ENCODE assay signal across 8 mouse cellular contexts in genomic region chr3:98339097-98339705, GRCm38 (mm10). TPM values are rescaled to one million over a fixed set of nuclear protein-coding genes. Genes with fewer than 3 reads are reported as not detected.
DNase-seq lines count a peak whose midpoint lies in the region; ATAC-seq and TF ChIP-seq lines count a peak whose summit lies in the region.

No protein-coding gene starts in this region.

- no peaks in the 10 kb centered on the region; the same call in none of the 2 replicates for H3K36me3 ChIP-seq in embryonic facial prominence, embryonic 12.5 days
- H3K36me3 ChIP-seq in heart, embryonic 13.5 days = 0 out of 2 replicates have a peak, but pooled peaks cover 3% of the 10 kb centered on the region
- H3K36me3 ChIP-seq in kidney, postnatal 0 days (ENCODE audit: insufficient read depth, low read length) = peaks cover under 1% of the 10 kb centered on the region; the same call in 1 of the 2 replicates
- H3K36me3 ChIP-seq in liver, embryonic 16.5 days (ENCODE audit: control insufficient read depth, insufficient read depth) = no peaks in the 10 kb centered on the region
- H3K36me3 ChIP-seq in neural tube, embryonic 11.5 days (ENCODE audit: control insufficient read depth, insufficient read depth, low read length) = no peaks in the 10 kb centered on the region

- DNase-seq in CD4-positive helper T cell, adult 2 months (ENCODE audit: low read depth, low spot score) = peak; percentile 65
- DNase-seq in adrenal gland, adult 2 months = peak; percentile 72
- peak; percentile 48 for DNase-seq in kidney, postnatal 0 days (ENCODE audit: low spot score)
- DNase-seq in neural tube, embryonic 11.5 days (ENCODE audit: low spot score) = peak; percentile 53
- peak; percentile 35 to 51 for DNase-seq in thymus, postnatal 10 days (ENCODE audit: low spot score in 2 of 2)

- H3K4me1 ChIP-seq in embryonic facial prominence, embryonic 12.5 days = peaks cover 36% of the 10 kb centered on the region
- H3K4me1 ChIP-seq in heart, embryonic 13.5 days = peaks cover 33% of the 10 kb centered on the region
- peaks cover 20% of the 10 kb centered on the region; the same call in 1 of the 2 replicates for H3K4me1 ChIP-seq in kidney, postnatal 0 days (replicated peaks; ENCODE audit: insufficient read depth, low read length)
- H3K4me1 ChIP-seq in liver, embryonic 16.5 days (ENCODE audit: control insufficient read depth, low read depth, low read length) = peaks cover 27% of the 10 kb centered on the region
- H3K4me1 ChIP-seq in neural tube, embryonic 11.5 days (ENCODE audit: control insufficient read depth, insufficient read depth, low read length) = peaks cover 24% of the 10 kb centered on the region

- no peaks in the 10 kb centered on the region for H3K27me3 ChIP-seq in embryonic facial prominence, embryonic 12.5 days
- H3K27me3 ChIP-seq in heart, embryonic 13.5 days (replicated peaks) = no peaks in the 10 kb centered on the region
- H3K27me3 ChIP-seq in kidney, postnatal 0 days (ENCODE audit: insufficient read depth, low read length) = no peaks in the 10 kb centered on the region
- no peaks in the 10 kb centered on the region for H3K27me3 ChIP-seq in liver, embryonic 16.5 days (ENCODE audit: control insufficient read depth, insufficient read depth, low read depth, low read length)
- no peaks in the 10 kb centered on the region for H3K27me3 ChIP-seq in neural tube, embryonic 11.5 days (ENCODE audit: control insufficient read depth, insufficient read depth, low read length)

- H3K4me3 ChIP-seq in embryonic facial prominence, embryonic 12.5 days = peak overlapping the region; percentile 78
- H3K4me3 ChIP-seq in heart, embryonic 13.5 days = peak overlapping the region; percentile 74
- peak overlapping the region; percentile 56 for H3K4me3 ChIP-seq in kidney, postnatal 0 days (replicated peaks; ENCODE audit: low read depth, low read length)
- peak overlapping the region; percentile 69 for H3K4me3 ChIP-seq in liver, embryonic 16.5 days (ENCODE audit: low read depth, low read length)
- peak overlapping the region; percentile 76 for H3K4me3 ChIP-seq in neural tube, embryonic 11.5 days (ENCODE audit: low read depth, low read length)

- WGBS in embryonic facial prominence, embryonic 12.5 days = under 1% methylated on average over 46 of the region's 46 CpGs
- under 1% methylated on average over 42 of the region's 46 CpGs for WGBS in heart, embryonic 13.5 days
- under 1% methylated on average over 44 of the region's 46 CpGs for WGBS in kidney, postnatal 0 days
- under 1% methylated on average over 46 of the region's 46 CpGs for WGBS in liver, embryonic 16.5 days (ENCODE audit: insufficient replicate concordance)
- under 1% methylated on average over 46 of the region's 46 CpGs for WGBS in neural tube, embryonic 11.5 days

- no peaks in the 10 kb centered on the region for H3K9me3 ChIP-seq in embryonic facial prominence, embryonic 12.5 days
- no peaks in the 10 kb centered on the region for H3K9me3 ChIP-seq in heart, embryonic 13.5 days
- no peaks in the 10 kb centered on the region for H3K9me3 ChIP-seq in kidney, postnatal 0 days (replicated peaks; ENCODE audit: low read length)
- H3K9me3 ChIP-seq in liver, embryonic 16.5 days (replicated peaks; ENCODE audit: control insufficient read depth, low read length) = no peaks in the 10 kb centered on the region
- no peaks in the 10 kb centered on the region for H3K9me3 ChIP-seq in neural tube, embryonic 11.5 days (ENCODE audit: control insufficient read depth, low read length)

- H3K9ac ChIP-seq in embryonic facial prominence, embryonic 12.5 days = peak overlapping the region; percentile 85
- peak overlapping the region; percentile 85 for H3K9ac ChIP-seq in heart, embryonic 13.5 days
- peak overlapping the region; percentile 60 for H3K9ac ChIP-seq in kidney, postnatal 0 days (ENCODE audit: low read depth, low read length)
- H3K9ac ChIP-seq in liver, embryonic 16.5 days (ENCODE audit: low read depth, low read length) = peak overlapping the region; percentile 65
- peak overlapping the region; percentile 82 for H3K9ac ChIP-seq in neural tube, embryonic 11.5 days (ENCODE audit: low read length)

- TF ChIP-seq CTCF in kidney, postnatal 0 days (IDR thresholded peaks at IDR 0.05; ENCODE audit: low read depth) = no peak

- H3K27ac ChIP-seq in embryonic facial prominence, embryonic 12.5 days = peak overlapping the region; percentile 92
- peak overlapping the region; percentile 61 for H3K27ac ChIP-seq in heart, embryonic 13.5 days (replicated peaks)
- peak overlapping the region; percentile 72 for H3K27ac ChIP-seq in kidney, postnatal 0 days
- H3K27ac ChIP-seq in liver, embryonic 16.5 days (ENCODE audit: low read length) = peak overlapping the region; percentile 60
- H3K27ac ChIP-seq in neural tube, embryonic 11.5 days (ENCODE audit: low read depth, low read length) = peak overlapping the region; percentile 29; the same call in 1 of the 2 replicates

- ATAC-seq in embryonic facial prominence, embryonic 12.5 days (ENCODE audit: insufficient number of reproducible peaks, insufficient read depth, low FRiP score, low TSS enrichment) = no peak
- ATAC-seq in heart, embryonic 13.5 days (ENCODE audit: extremely low read depth, insufficient number of reproducible peaks, low FRiP score, low TSS enrichment) = no peak
- ATAC-seq in kidney, postnatal 0 days (replicated peaks; ENCODE audit: low FRiP score, low read depth) = peak; percentile 45; the same call in 1 of the 2 replicates
- ATAC-seq in liver, embryonic 16.5 days (ENCODE audit: low read depth) = peak; percentile 45
- ATAC-seq in neural tube, embryonic 11.5 days (ENCODE audit: insufficient read depth, low FRiP score, low TSS enrichment) = peak; percentile 66

- H3K4me2 ChIP-seq in embryonic facial prominence, embryonic 12.5 days (replicated peaks) = peak overlapping the region; percentile 81
- peak overlapping the region; percentile 96 for H3K4me2 ChIP-seq in heart, embryonic 13.5 days
- peak overlapping the region; percentile 93 for H3K4me2 ChIP-seq in kidney, postnatal 0 days (ENCODE audit: low read length)
- peak overlapping the region; percentile 86 for H3K4me2 ChIP-seq in liver, embryonic 16.5 days (ENCODE audit: low read depth, low read length)
- peak overlapping the region; percentile 92 for H3K4me2 ChIP-seq in neural tube, embryonic 11.5 days (ENCODE audit: low read depth)

RNA-seq across cellular contexts. Expression of gene Phgdh, which starts 0.6 kb away (rescaled TPM):
- total RNA-seq in adrenal gland, adult 2 months (2021) = 10 to 100 TPM in 1 of 2 experiments, 1 to 10 TPM in 1; 9.7 to 22.3 TPM
- polyA plus RNA-seq in adrenal gland, adult 2 months (2012; rRNA removed) = 16.6 and 25.8 TPM in 2 replicates
- 267 and 276 TPM in 2 replicates for polyA plus RNA-seq in embryonic facial prominence, embryonic 12.5 days (2016; fragmentation: Nextera tagmentation; extraction: Ambion mirVana)
- 102 and 110 TPM in 2 replicates for polyA plus RNA-seq in heart, embryonic 13.5 days (2015; fragmentation: Nextera tagmentation; extraction: Ambion mirVana)
- polyA plus RNA-seq in kidney, postnatal 0 days (2015; fragmentation: Nextera tagmentation; extraction: Ambion mirVana) = 312 and 339 TPM in 2 replicates
- polyA plus RNA-seq in liver, embryonic 16.5 days (2015; fragmentation: Nextera tagmentation; extraction: Ambion mirVana) = 179 and 193 TPM in 2 replicates
- 315 and 321 TPM in 2 replicates for polyA plus RNA-seq in neural tube, embryonic 11.5 days (2014; fragmentation: Nextera tagmentation; extraction: Ambion mirVana)

RNA-seq across cellular contexts. Expression of gene Zfp697, which starts 43.1 kb away (rescaled TPM):
- 1 to 10 TPM; 3.3 to 7.8 TPM for total RNA-seq in adrenal gland, adult 2 months (2021)
- 4.3 and 5.0 TPM in 2 replicates for polyA plus RNA-seq in adrenal gland, adult 2 months (2012; rRNA removed)
- 8.8 and 10.0 TPM in 2 replicates for polyA plus RNA-seq in embryonic facial prominence, embryonic 12.5 days (2016; fragmentation: Nextera tagmentation; extraction: Ambion mirVana)
- polyA plus RNA-seq in heart, embryonic 13.5 days (2015; fragmentation: Nextera tagmentation; extraction: Ambion mirVana) = 7.3 and 8.3 TPM in 2 replicates
- 19.0 and 19.6 TPM in 2 replicates for polyA plus RNA-seq in kidney, postnatal 0 days (2015; fragmentation: Nextera tagmentation; extraction: Ambion mirVana)
- polyA plus RNA-seq in liver, embryonic 16.5 days (2015; fragmentation: Nextera tagmentation; extraction: Ambion mirVana) = 2.0 and 2.1 TPM in 2 replicates
- polyA plus RNA-seq in neural tube, embryonic 11.5 days (2014; fragmentation: Nextera tagmentation; extraction: Ambion mirVana) = 11.7 TPM in 2 replicates

RNA-seq across cellular contexts. Expression of gene Hmgcs2, which starts 59.0 kb away (rescaled TPM):
- total RNA-seq in adrenal gland, adult 2 months (2021) = 10 to 100 TPM; 11.1 to 13.2 TPM
- polyA plus RNA-seq in adrenal gland, adult 2 months (2012; rRNA removed) = 2.7 and 3.9 TPM in 2 replicates
- 2.7 and 2.8 TPM in 2 replicates for polyA plus RNA-seq in embryonic facial prominence, embryonic 12.5 days (2016; fragmentation: Nextera tagmentation; extraction: Ambion mirVana)
- 9.5 and 11.6 TPM in 2 replicates for polyA plus RNA-seq in heart, embryonic 13.5 days (2015; fragmentation: Nextera tagmentation; extraction: Ambion mirVana)
- 39.9 and 43.2 TPM in 2 replicates for polyA plus RNA-seq in kidney, postnatal 0 days (2015; fragmentation: Nextera tagmentation; extraction: Ambion mirVana)
- polyA plus RNA-seq in liver, embryonic 16.5 days (2015; fragmentation: Nextera tagmentation; extraction: Ambion mirVana) = 293 and 366 TPM in 2 replicates
- polyA plus RNA-seq in neural tube, embryonic 11.5 days (2014; fragmentation: Nextera tagmentation; extraction: Ambion mirVana) = 0.34 and 0.85 TPM in 2 replicates

Comparison
In these comparisons a context has a peak if more than half of its experiments do, and no peak if none do; other contexts are left out.
1. ATAC-seq: peak in kidney, postnatal 0 days (single experiment), liver, embryonic 16.5 days (single experiment) and neural tube, embryonic 11.5 days (single experiment); none in embryonic facial prominence, embryonic 12.5 days (single experiment) and heart, embryonic 13.5 days (single experiment).
2. H3K27ac ChIP-seq: peak in every context shown above with its lines; median percentile 92 in embryonic facial prominence, embryonic 12.5 days; 72 in kidney, postnatal 0 days; 61 in heart, embryonic 13.5 days; 60 in liver, embryonic 16.5 days; 29 in neural tube, embryonic 11.5 days.
3. Peak in every context shown above with its lines, with median percentiles within 50 percentile points of each other: DNase-seq, H3K4me2 ChIP-seq, H3K4me3 ChIP-seq and H3K9ac ChIP-seq.